20 mouse cellular contexts compared by ENCODE assay signal in the genomic region with DNA sequence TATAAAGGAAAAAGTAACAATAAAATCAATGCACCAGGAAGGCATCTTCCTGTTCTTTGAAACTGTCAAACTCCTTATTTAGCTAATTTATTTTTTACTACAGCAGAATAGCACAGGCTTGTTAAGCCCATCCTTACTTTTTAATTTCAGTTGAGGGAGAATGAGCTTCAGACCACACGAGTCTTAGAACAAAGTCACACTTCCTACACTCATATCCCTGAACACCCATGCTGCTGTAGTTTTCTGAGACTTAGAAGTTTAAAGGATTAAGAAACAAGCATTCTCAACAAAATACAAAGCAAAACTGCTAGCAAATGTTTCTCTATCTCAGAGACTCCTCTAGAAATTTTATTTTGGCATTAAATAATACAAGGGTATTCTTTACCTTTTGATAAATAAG.
DNase-seq lines count a peak whose midpoint lies in the region; ATAC-seq lines count a peak whose summit lies in the region.
"Had no signal": no experiment of that assay in that cellular context is flagged by ENCODE, and none has a peak within 500 bp of the region (broad histone marks: within the 10 kb centered on the region; RNA-seq: fewer than 3 reads in every experiment).

No protein-coding gene starts in this region.

- DNase-seq in frontal cortex, postnatal 10 days (ENCODE audit: low spot score in 2 of 2), result no peak
- peak; percentile 40 for DNase-seq in brain, adult 2 months (ENCODE audit: low read depth, low spot score)
- DNase-seq in telencephalon, adult 2 months (ENCODE audit: low read depth, low spot score), result peak; percentile 40
- DNase-seq in ovary, postnatal 14 days (ENCODE audit: low spot score), result no peak
- no peak for DNase-seq in ovary, postnatal 10 days (ENCODE audit: low spot score)
- DNase-seq: adrenal gland, adult 2 months; adrenal gland, adult 8-10 months; adrenal gland, postnatal 10 days; adrenal gland, postnatal 14 days; adrenal gland, postnatal 25 days; adrenal gland, postnatal 36 days; B cell, adult 2 months; cerebellum, adult 11 months; cerebellum, adult 11-12 months; cerebellum, adult 18-20 months; cerebellum, adult 2 months had no signal

- peak; percentile 97 for ATAC-seq in frontal cortex, adult (ENCODE audit: low TSS enrichment)
- ATAC-seq: activated CD4-positive, CD25-positive, alpha-beta regulatory T cell, adult 4 months; CD4-positive, CD25-positive, alpha-beta regulatory T cell, adult 4 months; Patski had no signal

Comparison
In these comparisons a context has a peak if more than half of its experiments do, and no peak if none do; other contexts are left out.
1. DNase-seq: peak in brain, adult 2 months (single experiment) and telencephalon, adult 2 months (single experiment); none in frontal cortex, postnatal 10 days (0 of 2), ovary, postnatal 14 days (single experiment) and ovary, postnatal 10 days (single experiment).